Mouse (Mus musculus): ENCODE measurements around the gene Camk2d. TPM values are rescaled to one million over a fixed set of nuclear protein-coding genes. Genes with fewer than 3 reads are reported as not detected.

Camk2d gene
- total and polyA plus RNA-seq, 3 experiments: 66.1 to 80.4 (median 77.3) TPM

GRCm38 (mm10) chr3:126691565-126691964, 95.5 kb downstream of the Camk2d start:
- Histone ChIP-seq H3K27me3 (replicated peaks) (no peaks in the 10 kb centered on the region), H3K27ac (ENCODE audit: insufficient read depth, low read depth) (peak overlapping the region; percentile 94), H3K36me3 (replicated peaks in 1 of 2; ENCODE audit: control insufficient read depth in 1 of 2, insufficient read depth in 1 of 2, low read length in 1 of 2) (no peaks in the 10 kb centered on the region), H3K9me3 (replicated peaks; ENCODE audit: low read length) (no peaks in the 10 kb centered on the region), H3K79me2 (replicated peaks; ENCODE audit: control insufficient read depth, extremely low read depth, insufficient read depth, poor library complexity, severe bottlenecking) (peaks cover 55% of the 10 kb centered on the region), H3K4me3 (replicated peaks in 1 of 3; ENCODE audit: low read depth in 2 of 3, low read length in 2 of 3, poor library complexity in 1 of 3) (peak overlapping the region in 2 of 3 experiments; percentile 11 to 47), H3K4me2 (ENCODE audit: insufficient read depth, low read depth, poor library complexity, severe bottlenecking) (peak overlapping the region; percentile 87), H3K4me1 (ENCODE audit: control insufficient read depth in 1 of 2, insufficient read depth in 2 of 2) (peaks cover 8 to 63% of the 10 kb centered on the region in 2 experiments; a peak in 3 of 4 replicates), H3K9ac (ENCODE audit: insufficient read depth, low read depth) (peak overlapping the region; percentile 61; the same call in 1 of the 2 replicates)
- peak; percentile 49 for DNase-seq (ENCODE audit: extremely low read depth)
- dilution Hi-C loops (cut with MboI; ENCODE audit: extremely low pct_ligation_motif_present, extremely low pct_unique_long_range_greater_than_20kb, low sequenced_read_pairs) (no loop called here), in situ Hi-C loops (cut with MboI; ENCODE audit: low pct_ligation_motif_present, low pct_unique_long_range_greater_than_20kb, low sequenced_read_pairs) (no loop called here)
- TF ChIP-seq EP300 (IDR thresholded peaks at IDR 0.05; ENCODE audit: low read length) (no peak), ZNF384 (IDR thresholded peaks at IDR 0.05; ENCODE audit: low read depth, low read length) (no peak), MXI1 (IDR thresholded peaks at IDR 0.05; ENCODE audit: low read depth, low read length) (no peak), USF2 (conservative IDR thresholded peaks at IDR 0.05; ENCODE audit: low read depth, low read length) (no peak), NRF1 (IDR thresholded peaks at IDR 0.05; ENCODE audit: low read depth, low read length) (no peak), RCOR1 (conservative IDR thresholded peaks at IDR 0.05; ENCODE audit: low read depth, low read length) (no peak), JUND (conservative IDR thresholded peaks at IDR 0.05; ENCODE audit: low read depth, low read length) (no peak), BHLHE40 (IDR thresholded peaks at IDR 0.05; ENCODE audit: low read depth, low read length) (no peak), SIN3A (IDR thresholded peaks at IDR 0.05; ENCODE audit: low read length) (no peak), JUN (IDR thresholded peaks at IDR 0.05; ENCODE audit: insufficient read depth, low read depth, low read length) (no peak), PAX5 (IDR thresholded peaks at IDR 0.05; ENCODE audit: low read length) (no peak), IRF4 (IDR thresholded peaks at IDR 0.05; ENCODE audit: low read depth, low read length) (no peak), NELFE (IDR thresholded peaks at IDR 0.05; ENCODE audit: low read depth, low read length) (no peak), SMC3 (IDR thresholded peaks at IDR 0.05; ENCODE audit: low read depth, low read length) (no peak), CHD1 (IDR thresholded peaks at IDR 0.05; ENCODE audit: low read depth, low read length) (no peak), MYC (IDR thresholded peaks at IDR 0.05; ENCODE audit: low read depth, low read length) (no peak)

GRCm38 (mm10) chr3:126692797-126693196, 96.7 kb downstream of the Camk2d start:
- Histone ChIP-seq H3K4me2 (ENCODE audit: insufficient read depth, low read depth, poor library complexity, severe bottlenecking) (peak overlapping the region; percentile 99), H3K79me2 (replicated peaks; ENCODE audit: control insufficient read depth, extremely low read depth, insufficient read depth, poor library complexity, severe bottlenecking) (peaks cover 56% of the 10 kb centered on the region), H3K27me3 (replicated peaks) (no peaks in the 10 kb centered on the region), H3K9ac (ENCODE audit: insufficient read depth, low read depth) (peak overlapping the region; percentile 95), H3K36me3 (replicated peaks in 1 of 2; ENCODE audit: control insufficient read depth in 1 of 2, insufficient read depth in 1 of 2, low read length in 1 of 2) (no peaks in the 10 kb centered on the region), H3K27ac (ENCODE audit: insufficient read depth, low read depth) (peak overlapping the region; percentile 88), H3K4me1 (ENCODE audit: control insufficient read depth in 1 of 2, insufficient read depth in 2 of 2) (peaks cover 8 to 61% of the 10 kb centered on the region in 2 experiments), H3K9me3 (replicated peaks; ENCODE audit: low read length) (no peaks in the 10 kb centered on the region), H3K4me3 (replicated peaks in 1 of 3; ENCODE audit: low read depth in 2 of 3, low read length in 2 of 3, poor library complexity in 1 of 3) (peak overlapping the region in 2 of 3 experiments; percentile 43 to 58)
- TF ChIP-seq EP300 (IDR thresholded peaks at IDR 0.05; ENCODE audit: low read length): no peak
- no peak for TF ChIP-seq RCOR1 (conservative IDR thresholded peaks at IDR 0.05; ENCODE audit: low read depth, low read length)
- 0 out of 2 replicates have a peak, but pooled peaks have one; percentile 42 for TF ChIP-seq UBTF (IDR thresholded peaks at IDR 0.05; ENCODE audit: low read depth, low read length)
- TF ChIP-seq KAT2A (IDR thresholded peaks at IDR 0.05; ENCODE audit: insufficient replicate concordance, low read length): 0 out of 2 replicates have a peak, but pooled peaks have one; percentile 17
- TF ChIP-seq POLR2A (IDR thresholded peaks at IDR 0.05; ENCODE audit: low read depth, low read length): peak; percentile 35; the same call in 1 of the 2 replicates
- peak; percentile 15; the same call in 1 of the 2 replicates for TF ChIP-seq MXI1 (IDR thresholded peaks at IDR 0.05; ENCODE audit: low read depth, low read length)
- 0 out of 2 replicates have a peak, but pooled peaks have one; percentile 31 for TF ChIP-seq ZMIZ1 (IDR thresholded peaks at IDR 0.05; ENCODE audit: low read depth, low read length)
- TF ChIP-seq CHD1 (IDR thresholded peaks at IDR 0.05; ENCODE audit: low read depth, low read length): peak; percentile 78
- dilution Hi-C loops (cut with MboI; ENCODE audit: extremely low pct_ligation_motif_present, extremely low pct_unique_long_range_greater_than_20kb, low sequenced_read_pairs) (no loop called here), in situ Hi-C loops (cut with MboI; ENCODE audit: low pct_ligation_motif_present, low pct_unique_long_range_greater_than_20kb, low sequenced_read_pairs) (no loop called here)
- DNase-seq (ENCODE audit: extremely low read depth): no peak

Measured in CH12.LX (cell line).